Mouse (Mus musculus): ENCODE measurements at regions not wholly inside any gene's neighbourhood (a gene's known extent, or its start where the extent isn't known, plus 50 kb on each side); places are given as distances from the start of the nearest gene placed in this dataset.

DNA sequence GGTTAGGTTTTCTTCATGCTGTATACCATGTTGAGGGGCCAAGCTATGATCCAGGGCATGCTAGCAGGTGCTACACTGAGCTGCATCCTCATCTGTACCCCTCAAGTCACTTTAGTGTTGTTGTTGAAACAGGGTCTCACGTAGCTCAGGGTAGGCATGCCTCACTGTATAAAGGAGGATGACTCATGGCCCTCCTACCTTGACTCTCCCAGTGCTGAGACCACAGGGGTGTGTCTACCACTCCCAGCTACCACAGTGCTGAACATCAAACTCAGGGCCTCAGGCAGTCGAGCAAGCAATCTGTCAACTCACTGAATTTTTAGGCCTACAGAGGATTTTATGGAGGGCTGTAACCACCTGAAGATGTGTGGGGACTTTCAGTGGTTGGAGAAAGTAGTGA is 258.5 kb downstream of the Ankrd50 start:
- TF ChIP-seq CTCF (IDR thresholded peaks at IDR 0.05; ENCODE audit: insufficient read depth, low read depth, low read length), result no peak
- TF ChIP-seq POLR2A (IDR thresholded peaks at IDR 0.05; ENCODE audit: insufficient read depth, low read depth, low read length), result no peak
